Comparison of ENCODE assay signal across 16 mouse cellular contexts in the genomic region with DNA sequence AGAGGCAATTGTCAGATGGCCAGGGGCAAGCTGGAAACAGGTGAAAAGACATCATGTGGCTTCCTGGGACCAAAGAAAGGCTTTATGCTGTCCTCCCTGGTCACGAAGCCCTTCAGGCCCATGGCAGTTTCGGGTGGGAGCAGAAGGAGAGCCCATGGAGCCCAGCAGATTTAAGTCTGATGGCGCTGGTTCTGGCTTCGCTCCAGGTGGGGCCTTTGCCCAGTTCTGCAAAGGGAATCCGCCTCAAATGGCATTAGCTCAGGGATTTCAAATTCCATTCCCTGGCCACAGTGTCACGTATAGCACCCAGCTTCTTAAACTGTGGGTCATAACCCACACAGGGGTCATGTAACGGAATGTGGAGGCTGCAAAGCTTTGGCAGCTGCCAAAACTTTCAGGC. TPM values are rescaled to one million over a fixed set of nuclear protein-coding genes. Genes with fewer than 3 reads are reported as not detected.
DNase-seq lines count a peak whose midpoint lies in the region; ATAC-seq lines count a peak whose summit lies in the region.
"Had no signal": no experiment of that assay in that cellular context is flagged by ENCODE, and none has a peak within 500 bp of the region (broad histone marks: within the 10 kb centered on the region; RNA-seq: fewer than 3 reads in every experiment).

No protein-coding gene starts in this region.

- H3K4me1 ChIP-seq in kidney, embryonic 16.5 days (ENCODE audit: insufficient read depth, low read length): no peaks in the 10 kb centered on the region
- H3K4me1 ChIP-seq: neural tube, embryonic 13.5 days had no signal

- DNase-seq in cerebellum, postnatal 10 days: peak; percentile 44 to 62
- peak; percentile 6 to 8 for DNase-seq in kidney, postnatal 4 days
- peak; percentile 81 for DNase-seq in Muller cell, postnatal 12 days (ENCODE audit: inconsistent ontology term)
- peak; percentile 37 for DNase-seq in gastrocnemius, postnatal 25 days
- DNase-seq in c-Kit-positive CD71-positive TER-119-positive erythroid progenitor cells, embryonic 14.5 days (ENCODE audit: low spot score): no peak
- no peak for DNase-seq in ovary, adult 18-20 months (ENCODE audit: low spot score)
- DNase-seq: cerebellum, adult 11 months; thymus, adult 18-20 months had no signal

- H3K36me3 ChIP-seq in kidney, embryonic 16.5 days (ENCODE audit: insufficient read depth, low read length): no peaks in the 10 kb centered on the region
- H3K36me3 ChIP-seq: limb, embryonic 13.5 days; midbrain, embryonic 13.5 days; neural tube, embryonic 13.5 days had no signal

- ATAC-seq in cerebellum, adult (ENCODE audit: insufficient number of reproducible peaks, low FRiP score, low TSS enrichment): no peak
- no peak for ATAC-seq in kidney, embryonic 16.5 days (ENCODE audit: low FRiP score, low TSS enrichment)
- ATAC-seq: midbrain, embryonic 13.5 days had no signal

- no peaks in the 10 kb centered on the region for H3K9me3 ChIP-seq in kidney, embryonic 16.5 days (ENCODE audit: low read length)
- H3K9me3 ChIP-seq: limb, embryonic 13.5 days; midbrain, embryonic 13.5 days; neural tube, embryonic 13.5 days had no signal

- H3K9ac ChIP-seq in kidney, embryonic 16.5 days (replicated peaks; ENCODE audit: low read length): no peak overlapping the region
- H3K9ac ChIP-seq: limb, embryonic 13.5 days; midbrain, embryonic 13.5 days; neural tube, embryonic 13.5 days had no signal

- no peak overlapping the region for H3K4me2 ChIP-seq in kidney, embryonic 16.5 days (replicated peaks; ENCODE audit: low read depth, low read length)
- H3K4me2 ChIP-seq: limb, embryonic 13.5 days; midbrain, embryonic 13.5 days; neural tube, embryonic 13.5 days had no signal

- no peaks in the 10 kb centered on the region for H3K27me3 ChIP-seq in kidney, embryonic 16.5 days (ENCODE audit: insufficient read depth, low read length)
- H3K27me3 ChIP-seq: limb, embryonic 13.5 days; neural tube, embryonic 13.5 days had no signal

- WGBS in kidney, embryonic 16.5 days: 73% methylated on average over 7 of the region's 7 CpGs

- no peak overlapping the region for H3K4me3 ChIP-seq in kidney, embryonic 16.5 days (ENCODE audit: low read length)
- H3K4me3 ChIP-seq: limb, embryonic 13.5 days; midbrain, embryonic 13.5 days; neural tube, embryonic 13.5 days had no signal

- no peak overlapping the region for H3K27ac ChIP-seq in kidney, embryonic 16.5 days (ENCODE audit: low read length)
- H3K27ac ChIP-seq: kidney, postnatal 0 days; limb, embryonic 13.5 days; midbrain, embryonic 13.5 days; neural tube, embryonic 13.5 days had no signal

RNA-seq across cellular contexts. Expression of a gene that starts 32.6 kb away (rescaled TPM):
- polyA plus RNA-seq in kidney, embryonic 16.5 days (2015; fragmentation: Nextera tagmentation; extraction: Ambion mirVana): 0.45 and 0.75 TPM in 2 replicates
- total RNA-seq in gastrocnemius, postnatal 25 days (2021): 1 to 10 TPM; 6.6 to 8.6 TPM
- total RNA-seq: common myeloid progenitor, adult 5-6 weeks; MEL had no signal

Comparison
In these comparisons a context has a peak if more than half of its experiments do, and no peak if none do; other contexts are left out.
1. DNase-seq: peak in cerebellum, postnatal 10 days (2 of 2), kidney, postnatal 4 days (2 of 2), Muller cell, postnatal 12 days (single experiment) and gastrocnemius, postnatal 25 days (single experiment); none in c-Kit-positive CD71-positive TER-119-positive erythroid progenitor cells, embryonic 14.5 days (single experiment) and ovary, adult 18-20 months (single experiment).